Mouse (Mus musculus) hindbrain, embryonic 10.5 days (tissue): ENCODE data around the gene Rngtt. TPM values are rescaled to one million over a fixed set of nuclear protein-coding genes. Genes with fewer than 3 reads are reported as not detected.
A peak's percentile ranks its signal among the peaks of the same experiment; 100 is the strongest.

ENCODE experiments used
- DNase-seq: peaks from one replicate; pipeline ENCODE4 v3.0.0-alpha.2; 2017; ENCODE audit warnings: low spot score
- H3K27ac ChIP-seq: fragments of 300-500 bp; sonication (generic); 2 replicates; pipeline ENCODE4 v1.5.1; 2016; ENCODE audit warnings: mild to moderate bottlenecking, moderate library complexity
- H3K27me3 ChIP-seq: fragments of 300-500 bp; sonication (generic); 2 replicates; pipeline ENCODE4 v1.6.1; 2016; ENCODE audit warnings: mild to moderate bottlenecking; ENCODE audit not compliant: poor library complexity, insufficient read depth, severe bottlenecking
- H3K36me3 ChIP-seq: fragments of 300-500 bp; sonication (generic); 2 replicates; pipeline ENCODE4 v1.6.1; 2016; ENCODE audit warnings: mild to moderate bottlenecking, moderate library complexity
- H3K4me1 ChIP-seq: fragments of 300-500 bp; sonication (generic); replicated peaks from 2 replicates; pipeline ENCODE4 v1.6.1; 2016; ENCODE audit warnings: mild to moderate bottlenecking
- H3K4me3 ChIP-seq: fragments of 300-500 bp; sonication (generic); 2 replicates; pipeline ENCODE4 v1.5.1; 2016; ENCODE audit warnings: mild to moderate bottlenecking, moderate library complexity
- H3K9me3 ChIP-seq: fragments of 300-500 bp; sonication (generic); 2 replicates; pipeline ENCODE4 v1.6.1; 2016; ENCODE audit warnings: mild to moderate bottlenecking, moderate library complexity
- WGBS: fragments of 180-500 bp; shearing (Covaris S2); methylation state at CpG from one replicate; pipeline ENCODE4 v1.1.7; 2016; 5-methylcytosine and 5-hydroxymethylcytosine counted together
- polyA plus RNA-seq: library from polyadenylated mRNA; unstranded; fragments of >200 nt; fragmentation: Nextera tagmentation; extraction: Ambion mirVana; gene quantifications from 2 replicates; pipeline ENCODE4 v1.2.1, GENCODE M21; 2016

Rngtt gene
- polyA plus RNA-seq, 1 experiment from 2014 or later: 29.4 TPM

DNA sequence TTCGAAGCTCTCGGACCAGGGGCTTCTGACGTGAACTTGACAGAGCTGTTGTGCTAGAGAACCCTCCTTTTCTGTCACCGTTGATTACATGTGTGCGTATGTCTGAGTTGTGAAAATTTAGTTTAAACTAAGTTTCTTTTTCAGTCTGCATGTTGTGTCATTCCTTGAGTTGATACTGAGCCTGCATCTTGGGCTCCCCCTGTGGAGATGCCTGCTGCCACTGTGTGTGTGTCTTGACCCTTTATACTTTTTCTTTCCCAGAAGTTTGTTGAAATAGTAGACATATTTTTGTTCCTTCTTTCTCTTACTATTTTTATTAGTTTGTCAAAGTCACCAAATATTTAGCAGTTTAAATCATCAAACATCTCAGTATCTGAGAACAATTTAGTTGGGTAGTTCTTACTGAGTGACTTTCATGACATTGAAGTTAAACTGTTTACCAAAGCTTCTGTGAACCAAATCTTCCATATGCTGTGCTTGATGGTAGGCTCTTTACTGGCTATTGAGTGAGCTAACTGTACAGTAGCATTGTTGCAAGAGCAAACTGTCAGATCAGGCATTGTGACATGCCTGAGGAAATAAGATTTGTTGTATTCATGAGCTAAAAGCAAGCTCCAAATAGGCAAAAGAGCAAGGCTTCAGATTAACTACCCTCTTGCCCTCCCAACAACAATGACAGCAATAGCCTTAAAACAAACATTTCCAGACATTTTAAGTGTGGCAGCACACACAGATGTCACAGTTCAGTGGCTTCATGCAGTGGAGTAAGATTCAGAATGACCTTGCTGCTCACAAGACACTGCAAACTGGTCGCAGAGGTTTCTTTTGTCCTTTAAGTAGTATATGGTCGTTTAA lies 33.0 kb downstream of the Rngtt start:
- Histone ChIP-seq H3K27ac (no peak overlapping the region), H3K9me3 (no peaks in the 10 kb centered on the region), H3K36me3 (peaks cover 58% of the 10 kb centered on the region), H3K4me3 (no peak overlapping the region), H3K27me3 (no peaks in the 10 kb centered on the region), H3K4me1 (no peaks in the 10 kb centered on the region)
- no peak for DNase-seq
- 86% methylated on average over 7 of the region's 7 CpGs for WGBS

DNA sequence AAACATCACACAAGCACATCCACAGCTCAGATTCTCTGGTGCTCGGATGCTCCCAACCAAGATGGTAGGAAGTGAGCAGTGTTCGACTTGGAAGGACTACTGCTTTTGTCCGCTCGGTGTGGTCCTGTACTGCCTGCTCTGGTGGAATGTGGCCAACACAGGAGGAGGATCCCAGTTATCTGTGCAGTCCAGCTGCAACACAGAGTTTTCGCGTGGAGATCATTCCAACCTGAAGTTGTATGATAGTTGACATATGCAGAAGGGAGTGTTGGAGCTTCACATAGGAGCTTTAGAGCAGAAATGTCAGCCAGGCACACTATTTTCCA lies 33.6 kb downstream of the Rngtt start:
- H3K9me3 ChIP-seq: no peaks in the 10 kb centered on the region
- DNase-seq: no peak
- no peaks in the 10 kb centered on the region for H3K27me3 ChIP-seq
- H3K4me3 ChIP-seq: no peak overlapping the region
- 92% methylated on average over 6 of the region's 6 CpGs for WGBS
- H3K27ac ChIP-seq: no peak overlapping the region
- H3K4me1 ChIP-seq: no peaks in the 10 kb centered on the region
- peaks cover 56% of the 10 kb centered on the region for H3K36me3 ChIP-seq

DNA sequence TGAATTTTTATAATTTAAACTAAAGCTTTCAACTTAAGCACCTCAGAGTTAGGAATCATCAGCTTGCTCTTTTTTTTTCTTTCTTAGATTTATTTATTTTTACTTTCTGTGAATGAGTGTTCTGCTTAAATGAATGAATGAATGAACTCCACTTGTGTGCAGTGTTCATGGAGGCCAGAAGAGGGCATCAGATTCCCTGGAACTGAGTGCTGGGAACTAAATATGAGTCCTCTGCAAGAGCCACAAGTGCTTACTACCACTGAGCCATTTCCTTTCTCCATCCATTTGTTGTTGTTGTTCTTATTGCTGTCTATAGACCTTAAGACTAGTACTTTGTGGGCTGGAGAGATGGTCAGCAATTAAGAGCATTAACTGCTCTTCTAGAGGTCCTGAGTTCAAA lies 53.3 kb downstream of the Rngtt start:
- Histone ChIP-seq H3K27me3 (no peaks in the 10 kb centered on the region), H3K4me1 (no peaks in the 10 kb centered on the region), H3K36me3 (peaks cover 24% of the 10 kb centered on the region), H3K9me3 (no peaks in the 10 kb centered on the region), H3K4me3 (no peak overlapping the region), H3K27ac (no peak overlapping the region)
- no peak for DNase-seq

DNA sequence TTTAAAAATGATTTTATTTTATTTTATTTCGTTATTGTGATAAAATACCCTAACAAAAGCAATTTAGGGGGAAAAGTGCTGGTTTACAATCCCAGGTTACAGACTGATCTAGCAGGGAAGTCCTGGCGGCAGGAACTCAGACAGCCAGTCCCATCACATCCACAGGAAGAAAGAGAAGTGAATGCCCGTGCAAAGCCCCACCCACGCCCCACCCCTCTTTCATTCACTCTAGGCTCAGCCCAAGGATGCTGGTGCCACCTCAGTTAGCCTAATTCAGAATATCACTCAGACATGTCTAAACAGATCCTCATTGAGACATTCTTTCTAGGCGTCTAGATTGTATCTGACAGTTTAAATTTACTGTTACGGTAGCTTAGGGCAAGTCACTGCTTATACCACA lies 64.8 kb downstream of the Rngtt start:
- Histone ChIP-seq H3K27me3 (no peaks in the 10 kb centered on the region), H3K27ac (no peak overlapping the region), H3K4me1 (no peaks in the 10 kb centered on the region), H3K9me3 (no peaks in the 10 kb centered on the region), H3K36me3 (peaks cover 26% of the 10 kb centered on the region), H3K4me3 (no peak overlapping the region)
- no peak for DNase-seq
- WGBS: 81% methylated on average over 6 of the region's 6 CpGs

DNA sequence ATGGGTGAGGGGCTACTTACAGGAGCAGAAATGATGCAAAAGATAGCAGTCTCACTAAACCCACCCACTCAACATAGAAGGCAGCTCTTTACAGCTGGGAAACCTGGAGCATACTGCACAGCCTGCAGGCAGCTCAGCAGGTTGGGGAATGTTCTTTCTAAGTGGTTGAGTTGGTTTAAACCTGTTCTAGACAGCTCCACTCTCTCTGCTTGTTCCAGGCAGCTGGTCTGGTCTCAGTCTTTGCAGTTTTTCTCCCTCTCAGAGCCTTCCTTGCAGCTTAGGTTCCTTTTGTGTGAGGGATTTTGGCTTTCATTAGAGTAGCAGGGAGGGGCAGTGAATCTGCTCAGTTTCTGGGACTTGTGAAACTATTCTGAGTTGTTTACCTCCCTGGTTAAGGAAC lies 67.5 kb downstream of the Rngtt start:
- Histone ChIP-seq H3K27me3 (no peaks in the 10 kb centered on the region), H3K36me3 (peaks cover 36% of the 10 kb centered on the region), H3K4me1 (no peaks in the 10 kb centered on the region), H3K9me3 (no peaks in the 10 kb centered on the region), H3K4me3 (no peak overlapping the region), H3K27ac (no peak overlapping the region)
- DNase-seq: no peak

DNA sequence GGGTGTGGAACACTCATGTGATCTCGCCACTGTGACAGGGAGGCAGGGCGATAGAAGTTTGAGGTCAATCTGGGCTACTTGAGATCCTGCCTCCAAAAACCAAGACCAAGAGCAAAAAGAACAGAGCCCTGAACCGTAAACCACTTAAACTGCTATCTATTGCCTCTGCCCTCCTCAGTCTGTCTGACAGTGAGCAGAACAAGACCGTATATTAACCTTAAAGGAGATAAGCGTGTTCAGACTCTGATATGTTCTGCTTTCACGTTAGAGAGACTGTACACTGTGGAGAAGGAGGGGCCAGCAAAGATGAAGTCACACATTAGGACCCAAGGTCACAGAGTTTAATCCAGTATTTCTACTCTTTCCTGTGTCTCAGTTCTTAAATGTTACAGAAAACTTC lies 68.8 kb downstream of the Rngtt start:
- no peak overlapping the region for H3K27ac ChIP-seq
- DNase-seq: no peak
- WGBS: 91% methylated on average over 6 of the region's 6 CpGs
- no peaks in the 10 kb centered on the region for H3K27me3 ChIP-seq
- peaks cover 36% of the 10 kb centered on the region for H3K36me3 ChIP-seq
- no peak overlapping the region for H3K4me3 ChIP-seq
- no peaks in the 10 kb centered on the region for H3K4me1 ChIP-seq
- H3K9me3 ChIP-seq: no peaks in the 10 kb centered on the region

DNA sequence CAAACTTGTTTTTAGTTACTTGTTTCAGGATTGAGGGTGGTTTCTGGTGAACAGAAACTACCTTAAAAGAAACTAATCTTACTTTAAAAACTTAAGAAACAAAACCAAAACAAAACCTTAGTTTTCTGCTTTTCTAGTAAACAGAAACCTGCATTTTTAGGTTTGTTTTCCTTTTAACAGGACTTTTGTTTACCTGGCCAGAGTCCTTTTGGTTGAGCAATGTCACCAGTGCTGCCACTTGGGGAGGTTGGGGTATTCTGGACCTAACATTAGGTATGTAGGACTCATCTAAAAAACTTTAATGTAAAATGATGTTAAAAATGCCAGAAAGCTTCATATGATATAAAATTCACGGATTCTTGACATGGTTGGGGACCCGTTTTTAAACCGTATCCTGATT lies 78.8 kb downstream of the Rngtt start:
- peaks cover 24% of the 10 kb centered on the region for H3K36me3 ChIP-seq
- no peak for DNase-seq
- no peaks in the 10 kb centered on the region for H3K9me3 ChIP-seq
- WGBS: 94% methylated on average over 3 of the region's 3 CpGs
- no peaks in the 10 kb centered on the region for H3K4me1 ChIP-seq
- no peak overlapping the region for H3K4me3 ChIP-seq
- H3K27ac ChIP-seq: no peak overlapping the region
- no peaks in the 10 kb centered on the region for H3K27me3 ChIP-seq

DNA sequence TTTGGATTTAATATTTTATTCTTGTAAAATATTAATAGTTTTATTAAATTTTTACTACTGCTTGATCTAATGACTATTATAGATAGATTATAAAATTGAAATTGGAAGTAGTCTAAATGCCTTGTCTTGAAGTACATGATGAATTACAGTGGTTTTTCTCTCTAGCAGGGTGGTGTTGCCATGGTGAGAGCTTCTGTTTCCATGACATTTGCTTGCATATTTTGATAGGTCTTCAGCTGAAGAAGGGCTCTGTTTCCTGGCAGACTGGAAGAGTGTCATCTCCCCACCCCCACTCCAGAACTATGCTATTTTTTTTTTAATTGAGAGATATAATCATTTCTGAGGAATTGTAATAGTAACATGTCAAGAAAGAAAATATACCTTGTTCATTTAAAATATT lies 80.5 kb downstream of the Rngtt start:
- H3K36me3 ChIP-seq: peaks cover 24% of the 10 kb centered on the region
- DNase-seq: no peak
- no peaks in the 10 kb centered on the region for H3K4me1 ChIP-seq
- H3K27me3 ChIP-seq: no peaks in the 10 kb centered on the region
- no peak overlapping the region for H3K4me3 ChIP-seq
- H3K27ac ChIP-seq: no peak overlapping the region
- H3K9me3 ChIP-seq: no peaks in the 10 kb centered on the region

DNA sequence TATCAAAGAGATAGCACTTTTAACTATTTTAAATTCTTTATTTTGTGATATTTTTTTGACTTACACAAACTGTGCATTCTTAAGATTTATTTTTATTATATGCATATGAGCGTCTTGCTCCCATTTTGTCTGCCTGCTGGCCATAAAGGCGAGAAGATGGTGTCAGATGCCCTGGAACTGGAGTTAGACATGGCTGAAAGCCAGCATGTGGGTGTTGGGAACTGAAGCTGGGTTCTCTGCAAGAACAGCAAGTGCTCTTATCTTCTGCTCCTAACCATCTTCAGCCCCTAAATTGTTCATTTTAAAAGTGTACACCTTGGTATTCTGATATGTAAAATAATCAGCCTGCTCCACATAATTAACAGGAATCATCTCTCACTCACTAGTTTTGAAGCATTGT lies 83.3 kb downstream of the Rngtt start:
- 92% methylated on average over 2 of the region's 2 CpGs for WGBS
- Histone ChIP-seq H3K9me3 (no peaks in the 10 kb centered on the region), H3K27ac (no peak overlapping the region), H3K4me3 (no peak overlapping the region), H3K36me3 (0 out of 2 replicates have a peak, but pooled peaks cover 8% of the 10 kb centered on the region), H3K4me1 (no peaks in the 10 kb centered on the region), H3K27me3 (no peaks in the 10 kb centered on the region)
- no peak for DNase-seq

DNA sequence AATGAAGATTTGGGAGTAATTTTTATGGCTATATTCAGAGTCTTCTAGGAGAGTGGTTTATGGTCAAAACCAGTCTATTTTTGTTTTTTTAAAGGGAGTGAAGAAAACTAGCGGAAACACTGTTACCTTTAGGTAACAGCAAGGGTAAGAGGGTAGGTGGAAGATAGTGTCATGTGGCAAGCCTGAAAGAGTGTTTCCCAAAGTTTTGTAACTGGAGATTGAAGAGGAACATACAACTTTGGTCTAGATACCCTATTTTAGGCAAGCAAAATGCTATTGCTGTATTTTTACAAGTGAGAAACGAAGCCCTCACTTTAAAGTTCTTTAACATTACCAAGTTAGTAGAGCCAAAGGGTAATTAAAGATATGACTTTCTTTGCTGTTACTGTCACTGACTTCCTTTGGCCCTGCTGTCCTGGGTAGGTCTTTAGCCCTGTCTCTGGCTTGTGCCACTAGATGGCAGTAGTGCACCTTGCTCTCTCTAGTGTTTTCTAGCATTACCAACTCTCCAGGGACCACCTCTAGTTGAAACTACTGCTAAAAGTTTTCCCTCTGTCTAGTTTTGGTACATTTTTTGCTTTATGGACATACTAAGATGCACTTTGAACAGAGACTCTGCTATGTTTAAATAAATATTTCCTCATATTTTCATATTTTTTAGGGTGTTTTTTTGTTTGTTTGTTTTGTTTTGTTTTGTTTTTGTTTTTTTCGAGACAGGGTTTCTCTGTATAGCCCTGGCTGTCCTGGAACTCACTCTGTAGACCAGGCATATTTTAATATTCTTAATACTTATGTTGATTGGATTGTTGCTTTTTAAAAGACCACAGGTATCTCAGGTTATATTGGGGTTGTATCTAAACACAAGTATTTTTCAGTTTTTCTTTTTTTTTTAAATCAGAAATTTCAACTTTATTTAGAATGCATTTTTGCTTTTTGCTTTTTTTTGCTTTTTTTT lies 86.4 kb downstream of the Rngtt start:
- no peak overlapping the region for H3K27ac ChIP-seq
- H3K27me3 ChIP-seq: no peaks in the 10 kb centered on the region
- H3K4me1 ChIP-seq: no peaks in the 10 kb centered on the region
- no peaks in the 10 kb centered on the region for H3K9me3 ChIP-seq
- WGBS: 59% methylated on average over 3 of the region's 3 CpGs
- 0 out of 2 replicates have a peak, but pooled peaks cover 8% of the 10 kb centered on the region for H3K36me3 ChIP-seq
- DNase-seq: peak; percentile 78
- H3K4me3 ChIP-seq: no peak overlapping the region

DNA sequence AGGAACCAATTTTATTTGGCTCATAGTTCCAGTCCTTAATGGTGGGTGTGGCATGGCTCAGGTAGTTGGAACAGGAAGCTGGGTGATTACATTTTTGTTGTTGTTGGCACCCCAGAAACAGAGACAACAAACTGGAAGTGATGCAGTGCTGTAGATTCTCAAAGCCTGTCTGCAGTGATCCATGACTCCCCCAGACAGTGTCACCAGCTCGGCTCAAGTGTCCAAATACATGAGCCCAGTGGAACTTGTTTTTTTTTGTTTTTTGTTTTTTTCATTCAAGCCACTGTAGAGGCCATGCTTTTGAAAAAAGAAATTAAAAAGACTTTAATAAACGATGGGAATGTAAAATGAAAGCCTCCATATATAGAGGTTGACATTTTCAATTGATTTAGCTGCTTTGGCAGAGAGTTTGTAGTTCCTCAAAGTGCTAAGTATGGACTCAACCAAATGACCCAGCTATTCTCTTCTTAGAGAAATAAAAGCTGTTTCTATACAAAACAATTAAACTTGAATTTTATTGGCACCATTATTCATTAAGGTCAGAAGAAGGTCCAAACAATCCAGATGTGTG lies 95.7 kb downstream of the Rngtt start:
- no peak for DNase-seq
- Histone ChIP-seq H3K4me3 (no peak overlapping the region), H3K27me3 (no peaks in the 10 kb centered on the region), H3K9me3 (no peaks in the 10 kb centered on the region), H3K27ac (no peak overlapping the region), H3K36me3 (0 out of 2 replicates have a peak, but pooled peaks cover 3% of the 10 kb centered on the region), H3K4me1 (no peaks in the 10 kb centered on the region)
- 83% methylated on average over 2 of the region's 2 CpGs for WGBS

DNA sequence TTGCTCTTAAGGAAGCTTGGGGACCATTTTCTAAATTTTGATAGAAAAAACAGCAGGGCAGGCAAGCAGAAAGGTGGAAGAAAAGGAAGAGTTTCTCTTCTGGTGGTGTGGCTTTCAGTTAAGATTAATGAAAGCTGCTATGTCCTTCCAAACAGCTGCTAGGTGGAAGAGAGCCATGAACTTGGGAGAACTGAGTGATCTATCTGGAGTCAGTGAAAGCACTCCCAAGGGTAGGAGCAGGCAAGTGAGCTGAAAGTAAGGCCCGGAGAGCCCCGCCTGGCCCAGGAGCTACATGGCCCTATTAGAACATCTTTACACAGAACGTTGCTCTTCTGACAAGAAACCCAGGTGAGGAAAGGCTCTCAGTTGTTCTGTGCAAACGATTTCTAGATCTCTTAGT lies 103.7 kb downstream of the Rngtt start:
- Histone ChIP-seq H3K36me3 (0 out of 2 replicates have a peak, but pooled peaks cover 3% of the 10 kb centered on the region), H3K4me1 (no peaks in the 10 kb centered on the region), H3K9me3 (no peaks in the 10 kb centered on the region), H3K4me3 (no peak overlapping the region), H3K27ac (no peak overlapping the region), H3K27me3 (no peaks in the 10 kb centered on the region)
- no peak for DNase-seq
- 87% methylated on average over 4 of the region's 4 CpGs for WGBS

DNA sequence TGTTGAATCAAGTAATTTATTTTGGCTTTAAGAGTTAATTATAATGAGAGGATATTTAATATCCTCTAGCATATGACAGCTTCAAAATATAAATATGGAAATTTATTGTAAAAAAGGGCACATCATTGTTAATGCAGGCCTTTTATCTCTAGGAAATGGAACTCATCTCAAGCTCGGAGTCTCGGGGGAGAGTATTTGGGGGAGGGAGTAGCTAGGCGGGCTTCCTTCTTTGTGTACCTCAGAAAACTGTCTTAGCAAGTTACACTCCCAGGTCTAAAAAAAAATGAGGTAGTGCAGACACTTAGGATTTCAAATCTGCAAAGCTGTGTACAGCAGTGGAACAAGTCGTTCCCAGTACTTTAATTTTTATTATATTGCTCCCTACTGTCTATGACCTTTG lies 104.7 kb downstream of the Rngtt start:
- Histone ChIP-seq H3K4me1 (no peaks in the 10 kb centered on the region), H3K27ac (no peak overlapping the region), H3K4me3 (no peak overlapping the region), H3K9me3 (no peaks in the 10 kb centered on the region), H3K36me3 (0 out of 2 replicates have a peak, but pooled peaks cover 1% of the 10 kb centered on the region), H3K27me3 (no peaks in the 10 kb centered on the region)
- WGBS: 77% methylated on average over 4 of the region's 4 CpGs
- no peak for DNase-seq
